Mouse (Mus musculus): ENCODE measurements around the gene Cdh6.

DNA sequence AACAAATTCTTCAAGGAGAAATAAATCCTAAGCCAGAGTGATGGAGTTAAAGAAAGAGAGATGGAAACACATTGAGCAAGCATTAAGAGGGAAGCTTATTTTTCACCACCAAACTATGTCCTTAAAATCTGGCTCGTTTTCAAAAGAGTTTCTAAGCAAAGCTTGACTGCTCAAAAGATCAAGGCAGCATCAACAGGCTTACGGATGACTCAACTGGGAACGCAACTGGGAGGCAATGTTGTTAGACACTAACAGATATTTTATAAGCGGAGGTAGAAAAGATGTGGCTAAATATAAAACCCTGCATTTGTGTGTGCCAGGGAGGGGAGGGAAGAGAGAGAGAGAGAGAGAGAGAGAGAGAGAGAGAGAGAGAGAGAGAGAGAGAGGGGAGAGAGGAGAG is 31.5 kb downstream of the Cdh6 start:
- TF ChIP-seq CTCF (IDR thresholded peaks at IDR 0.05; ENCODE audit: low read depth) = no peak
- no peak for TF ChIP-seq EP300 (optimal IDR thresholded peaks at IDR 0.05)

Measured in stomach, postnatal 0 days (tissue).